Mouse (Mus musculus): ENCODE results near the gene Pdlim4.
"Not testable (repeated sequence)": the region's sequence is repeated elsewhere in the genome, so short reads cannot be mapped to it uniquely, and the experiment has no call there.

The Pdlim4 gene

DNA sequence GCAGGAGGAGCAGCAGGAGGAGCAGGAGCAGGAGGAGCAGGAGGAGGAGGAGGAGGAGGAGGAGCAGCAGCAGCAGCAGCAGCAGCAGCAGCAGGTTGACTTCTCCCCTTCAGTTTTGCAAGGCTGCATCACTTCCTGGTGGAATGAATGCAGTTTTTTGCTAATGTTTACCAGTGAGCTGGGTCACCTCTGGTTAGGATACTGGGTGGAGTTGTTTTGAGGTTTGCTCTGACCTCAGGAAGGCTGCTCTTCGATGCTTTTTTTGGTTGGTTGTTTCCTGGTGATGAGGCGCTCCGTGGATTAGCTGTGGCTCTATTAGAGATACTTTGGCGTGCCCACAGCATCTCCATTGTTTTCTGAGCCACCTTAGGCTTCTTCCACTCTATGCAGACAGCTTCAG, 51.2 kb downstream of the Pdlim4 start:
- DNase-seq (ENCODE audit: low read depth, low spot score), result no peak

DNA sequence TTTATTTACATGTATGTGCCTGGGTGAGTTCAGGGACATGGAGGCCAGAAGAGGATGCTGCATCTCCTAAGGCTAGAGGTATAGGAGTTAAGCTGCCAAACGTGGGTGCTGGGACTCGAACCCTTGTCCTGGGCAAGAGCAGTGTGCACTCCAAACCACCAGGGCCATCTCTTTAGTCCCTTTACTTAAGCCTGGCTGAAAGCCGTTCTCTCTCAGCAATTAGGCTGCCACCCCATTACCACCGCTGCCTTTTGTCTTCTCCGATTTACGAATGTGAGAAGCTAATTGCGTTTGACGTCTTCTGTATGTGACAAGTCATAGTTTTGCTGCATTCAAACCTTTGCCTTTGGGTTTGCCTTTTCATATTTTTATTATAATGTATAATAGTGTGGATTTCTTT, 52.8 kb downstream of the Pdlim4 start:
- no peak for DNase-seq (ENCODE audit: low read depth, low spot score)

- no peak for DNase-seq (ENCODE audit: low read depth, low spot score)
Observed at GRCm38 (mm10) chr11:54012961-54013360, 55.9 kb downstream of the Pdlim4 start.

DNA sequence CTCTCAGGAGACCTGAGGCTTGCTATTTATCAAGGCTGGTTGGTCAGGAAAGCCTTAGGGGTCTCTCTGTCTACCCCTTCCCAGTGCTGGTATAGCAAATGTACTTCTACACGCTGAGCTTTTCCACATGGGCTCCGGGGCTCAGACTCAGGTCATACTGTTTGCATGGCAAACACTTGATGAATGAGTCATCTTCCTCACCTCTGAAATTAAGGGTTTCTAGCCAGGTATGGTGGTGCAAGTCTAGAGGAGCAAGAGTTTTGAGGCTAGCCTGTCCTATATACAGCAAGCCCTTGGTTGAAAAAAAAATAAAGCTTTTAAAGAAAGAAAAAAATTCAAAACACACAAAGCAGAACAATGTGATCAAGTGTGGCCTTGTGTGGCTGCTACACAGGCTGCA, 57.6 kb downstream of the Pdlim4 start:
- DNase-seq (ENCODE audit: low read depth, low spot score), result no peak

DNA sequence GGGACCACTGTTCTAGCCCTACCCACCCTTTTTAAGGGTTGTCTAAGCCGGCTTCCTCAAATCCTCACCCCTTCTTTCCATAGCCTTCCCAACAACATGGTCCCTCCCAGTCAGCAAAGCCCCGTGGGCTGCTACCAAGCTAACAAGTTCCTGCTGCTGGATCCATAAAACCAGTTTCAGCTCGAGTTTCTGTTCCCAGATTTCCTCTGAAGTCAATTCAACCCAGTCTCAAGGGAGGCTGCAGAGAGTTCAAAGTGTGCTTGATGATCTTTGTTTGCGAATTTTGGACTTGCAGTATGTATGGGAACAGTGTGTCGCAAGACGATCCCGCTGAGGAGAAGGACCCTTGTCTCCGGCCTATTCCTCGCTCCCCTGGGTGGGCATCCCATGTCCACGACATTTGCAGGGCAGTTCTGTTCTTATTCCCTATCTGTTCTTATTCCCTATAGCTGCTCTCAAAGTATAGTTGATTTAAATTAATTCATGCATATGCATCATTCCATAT, 60.3 kb downstream of the Pdlim4 start:
- DNase-seq (ENCODE audit: low read depth, low spot score), result no peak

DNA sequence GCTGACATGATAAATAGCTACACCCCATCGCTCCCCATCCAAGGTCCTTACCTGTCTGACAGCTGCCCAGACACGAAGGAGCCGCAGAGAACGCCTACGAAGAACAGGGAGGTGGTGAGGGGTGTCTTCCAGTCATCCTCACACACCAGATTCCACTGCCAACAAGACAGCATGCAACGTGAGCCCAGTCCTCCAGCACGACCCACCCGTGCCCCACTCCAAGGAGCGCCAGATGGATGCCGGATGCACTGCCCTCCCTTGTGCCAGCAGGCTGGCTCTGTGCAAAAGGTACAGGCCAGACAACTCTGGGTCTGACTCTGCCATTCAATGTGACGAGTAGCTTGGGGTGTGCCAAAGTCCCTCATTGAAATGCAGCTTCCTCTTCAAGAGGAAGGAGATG, 61.1 kb downstream of the Pdlim4 start:
- DNase-seq (ENCODE audit: low read depth, low spot score), result no peak

DNA sequence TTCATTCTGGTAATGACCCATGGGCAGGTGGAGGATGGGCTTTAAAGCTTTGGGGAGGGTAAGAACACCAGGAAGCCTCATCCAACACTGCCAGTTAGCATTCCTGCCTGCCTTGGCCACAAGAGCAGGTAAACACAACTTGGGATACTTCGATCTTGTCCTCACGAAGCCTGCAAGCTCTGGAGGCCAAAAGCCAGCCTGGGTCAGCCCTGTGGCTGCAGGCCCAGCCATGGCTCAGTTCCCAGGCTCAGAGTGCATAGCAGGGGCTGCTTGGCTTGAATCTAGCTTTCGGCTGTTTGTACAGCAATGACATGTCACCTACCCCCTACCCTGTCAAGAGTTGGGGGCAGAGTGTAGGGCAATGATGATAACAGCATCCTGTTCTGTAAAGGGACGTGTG, 61.9 kb downstream of the Pdlim4 start:
- DNase-seq (ENCODE audit: low read depth, low spot score), result no peak

DNA sequence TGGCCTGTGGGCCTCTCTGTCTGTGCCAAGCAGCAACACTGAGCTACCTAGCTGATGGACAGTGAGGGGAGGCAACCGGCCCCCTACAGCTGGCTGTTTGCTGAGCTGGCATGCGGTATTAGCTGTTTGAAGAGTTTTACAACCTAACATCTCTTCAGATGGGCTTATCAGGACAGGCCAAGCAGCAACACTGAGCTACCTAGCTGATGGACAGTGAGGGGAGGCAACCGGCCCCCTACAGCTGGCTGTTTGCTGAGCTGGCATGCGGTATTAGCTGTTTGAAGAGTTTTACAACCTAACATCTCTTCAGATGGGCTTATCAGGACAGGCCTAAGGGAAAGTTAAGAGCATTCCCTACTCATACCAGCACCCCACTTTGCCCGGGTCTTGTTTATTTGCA, 62.5 kb downstream of the Pdlim4 start:
- not testable (repeated sequence) for DNase-seq (ENCODE audit: low read depth, low spot score)
